Mouse (Mus musculus) layer of hippocampus, postnatal 14 days (tissue): ENCODE measurements at regions not wholly inside any gene's neighbourhood (a gene's known extent, or its start where the extent isn't known, plus 50 kb on each side); places are given as distances from the start of the nearest gene placed in this dataset.

Experiments used
- DNase-seq, 2 experiments: peaks; one replicate each; pipeline ENCODE4 v3.0.0; 2021 to 2022; ENCODE audit warnings: low spot score in 2 of 2, mixed read lengths in 1 of 2

DNA sequence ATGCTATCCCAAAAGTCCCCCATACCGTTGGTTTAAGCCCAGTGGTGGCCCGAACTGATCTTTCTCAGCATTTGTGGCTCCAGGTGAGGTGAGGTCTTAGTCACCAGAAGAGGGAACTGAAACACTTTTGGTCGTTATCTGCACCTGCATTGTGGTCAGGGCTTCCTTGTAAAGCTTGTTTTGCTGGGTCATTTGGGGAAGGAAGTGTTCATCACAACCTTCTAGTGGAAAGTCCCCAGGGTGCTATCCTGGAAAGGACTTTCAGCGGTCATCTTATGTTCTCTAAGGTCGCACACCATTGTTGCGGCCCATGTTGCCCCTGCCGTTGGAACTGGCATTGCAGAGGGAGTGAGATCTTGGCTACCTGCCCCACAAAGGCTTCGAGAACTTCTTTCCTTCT is 651.5 kb upstream of the Pcdh9 start:
- DNase-seq = no peak

DNA sequence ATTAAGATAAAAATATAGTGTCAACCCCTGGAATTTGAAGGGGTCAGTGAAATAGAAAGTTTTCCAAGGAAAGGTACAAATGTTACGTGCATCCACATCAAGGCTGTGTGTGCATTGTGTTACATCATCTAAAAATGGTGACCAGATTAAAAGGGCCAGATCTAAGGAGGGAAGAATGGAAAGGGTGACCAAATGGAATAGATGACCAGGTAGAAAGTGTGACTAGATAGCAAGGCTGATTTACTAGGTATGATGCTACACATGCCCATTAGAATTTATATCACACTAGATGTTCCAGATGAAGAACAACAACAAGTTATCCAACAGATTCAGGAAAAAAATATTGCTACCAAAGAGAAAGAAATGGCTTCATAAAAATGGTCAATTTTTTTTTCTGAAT is 635.2 kb upstream of the Pcdh9 start:
- no peak for DNase-seq

DNA sequence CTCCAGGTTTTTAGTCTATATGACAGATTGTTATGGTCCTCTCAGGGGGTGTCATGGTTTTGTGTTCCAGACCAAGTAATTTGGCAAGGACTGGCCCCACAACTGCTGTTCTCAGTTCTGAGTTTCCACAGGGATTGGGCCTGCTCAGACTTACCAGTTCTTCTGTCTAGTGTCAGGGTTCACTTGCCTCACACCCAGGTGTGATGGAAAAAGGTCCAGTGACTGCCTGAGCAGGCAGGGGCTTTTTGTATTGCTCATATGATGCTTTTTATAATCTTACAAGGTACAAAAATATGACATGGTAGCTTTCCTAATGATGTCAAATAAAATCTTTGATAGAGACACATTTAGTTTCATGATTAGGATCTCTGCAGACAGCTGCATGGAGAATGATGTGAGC is 634.8 kb upstream of the Pcdh9 start:
- DNase-seq = no peak

DNA sequence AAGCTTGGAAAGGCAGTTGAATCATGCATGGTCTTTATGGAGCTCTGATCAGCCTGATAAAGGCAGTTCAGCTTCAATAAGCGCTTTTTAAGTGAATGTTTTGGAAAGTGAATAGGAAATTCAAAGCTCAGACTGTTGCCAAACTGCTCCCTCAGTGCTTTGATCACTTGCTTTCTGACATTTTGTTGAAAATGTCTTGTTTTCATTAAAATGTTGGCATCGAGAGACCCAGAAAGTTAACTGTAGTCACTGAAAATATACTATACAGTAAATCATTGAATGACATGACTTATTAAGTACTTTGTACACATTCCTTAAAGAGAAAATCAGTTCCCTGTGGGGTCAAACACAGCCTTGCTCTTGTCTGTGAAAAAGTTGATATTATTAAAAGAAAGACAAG is 631.5 kb upstream of the Pcdh9 start:
- DNase-seq = no peak

DNA sequence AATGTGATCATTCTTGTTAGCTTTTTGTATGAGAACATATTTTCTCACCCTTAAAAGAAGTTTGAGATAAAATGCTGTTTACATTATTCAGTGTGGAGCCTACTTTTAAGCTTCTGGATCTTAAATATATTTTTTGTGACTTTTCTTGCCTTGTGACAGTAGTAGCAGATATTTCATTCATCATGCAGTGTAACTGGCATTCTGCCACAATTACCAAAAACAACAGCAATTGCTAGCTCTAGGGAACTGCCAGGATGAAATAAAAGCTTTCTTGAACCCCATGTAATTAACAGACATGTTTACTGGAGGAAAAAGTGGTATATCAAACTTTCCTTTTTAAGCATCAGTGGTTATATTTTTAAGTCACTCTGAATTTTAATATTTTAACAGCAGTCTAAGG is 600.9 kb upstream of the Pcdh9 start:
- DNase-seq = peak in 1 of 2 experiments; percentile 4

DNA sequence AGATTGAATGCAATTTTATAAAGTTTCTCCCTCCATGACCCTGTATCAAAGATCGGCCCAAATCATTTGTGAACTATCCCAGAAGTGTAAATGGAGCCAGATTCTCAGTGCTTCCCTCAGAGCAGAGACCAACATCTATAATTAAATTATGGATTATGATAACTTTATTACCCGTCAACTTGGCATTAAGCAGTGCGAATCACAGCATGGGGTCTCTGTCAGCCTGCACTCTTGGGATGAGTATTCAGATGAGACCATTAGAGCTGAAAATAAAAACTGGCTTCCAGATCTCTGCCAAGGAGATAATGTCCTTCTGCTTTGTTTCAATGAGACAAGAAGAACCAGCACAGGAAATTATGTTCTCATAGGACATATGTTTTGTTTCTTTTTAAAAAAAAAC is 585.4 kb upstream of the Pcdh9 start:
- peak in 1 of 2 experiments; percentile 7 for DNase-seq

DNA sequence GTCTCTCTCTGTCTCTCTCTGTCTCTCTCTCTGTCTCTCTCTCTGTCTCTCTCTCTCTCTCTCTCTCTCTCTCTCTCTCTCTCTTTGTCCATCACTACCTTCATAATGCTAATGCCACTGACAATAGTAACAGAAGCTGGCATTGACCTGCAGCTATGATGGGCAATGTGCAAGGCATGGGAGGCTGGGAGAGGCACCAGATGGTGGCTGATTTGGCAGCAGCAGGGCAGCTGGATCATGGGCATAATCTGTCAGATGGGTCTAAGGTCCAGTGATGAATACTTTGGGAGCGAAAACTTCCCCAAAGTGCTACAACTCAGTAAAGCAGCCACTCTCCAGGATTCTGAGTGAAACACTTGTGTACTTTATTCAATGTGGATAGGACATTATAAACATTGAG is 582.7 kb upstream of the Pcdh9 start:
- DNase-seq = no peak

DNA sequence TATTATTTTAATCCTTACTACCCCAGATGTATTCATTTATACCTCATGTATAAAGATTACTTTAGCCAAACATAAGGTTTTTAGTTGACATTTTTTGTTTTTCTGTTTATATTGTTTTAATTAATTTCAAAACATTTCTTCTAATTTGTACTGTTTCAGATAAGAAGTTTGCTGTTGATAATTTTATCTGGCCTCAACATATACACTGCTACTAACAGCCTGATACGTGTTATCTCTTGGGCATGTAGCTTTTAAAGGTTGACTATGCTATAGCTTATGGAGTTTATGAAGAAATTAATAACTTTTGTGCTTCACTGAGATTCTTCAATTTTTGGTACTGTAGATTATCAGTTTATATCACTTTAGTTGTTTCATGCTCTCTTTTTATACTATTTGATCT is 555.5 kb upstream of the Pcdh9 start:
- no peak for DNase-seq

DNA sequence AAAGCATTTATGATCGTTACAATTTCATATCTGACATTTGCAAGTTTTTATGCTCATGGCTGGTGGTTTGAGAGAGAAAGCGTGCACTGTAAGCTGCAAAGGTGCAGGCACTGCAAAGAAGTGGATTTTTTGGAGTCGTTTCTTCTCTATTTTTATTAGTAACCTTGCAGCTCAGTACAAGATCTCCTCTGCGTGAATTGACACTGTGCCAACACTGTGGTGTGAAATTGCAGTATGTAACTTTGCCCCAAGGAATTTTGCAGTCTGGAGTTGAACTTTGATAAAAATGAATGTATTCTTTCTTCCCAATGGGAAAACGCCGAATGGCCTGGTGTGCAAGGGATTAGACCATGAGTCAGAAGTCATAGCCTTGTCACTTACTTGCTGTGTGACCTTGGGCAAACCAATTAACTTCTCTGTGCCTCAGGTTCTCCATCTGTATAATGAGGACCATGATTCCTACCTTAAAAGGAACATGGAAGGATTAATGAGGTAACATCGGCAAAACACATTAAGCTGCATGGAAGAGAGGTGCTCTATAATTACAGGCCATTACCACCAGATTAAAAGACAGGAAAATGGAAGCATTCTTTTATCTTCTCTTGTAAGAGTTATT is 543.0 kb upstream of the Pcdh9 start:
- no peak for DNase-seq

DNA sequence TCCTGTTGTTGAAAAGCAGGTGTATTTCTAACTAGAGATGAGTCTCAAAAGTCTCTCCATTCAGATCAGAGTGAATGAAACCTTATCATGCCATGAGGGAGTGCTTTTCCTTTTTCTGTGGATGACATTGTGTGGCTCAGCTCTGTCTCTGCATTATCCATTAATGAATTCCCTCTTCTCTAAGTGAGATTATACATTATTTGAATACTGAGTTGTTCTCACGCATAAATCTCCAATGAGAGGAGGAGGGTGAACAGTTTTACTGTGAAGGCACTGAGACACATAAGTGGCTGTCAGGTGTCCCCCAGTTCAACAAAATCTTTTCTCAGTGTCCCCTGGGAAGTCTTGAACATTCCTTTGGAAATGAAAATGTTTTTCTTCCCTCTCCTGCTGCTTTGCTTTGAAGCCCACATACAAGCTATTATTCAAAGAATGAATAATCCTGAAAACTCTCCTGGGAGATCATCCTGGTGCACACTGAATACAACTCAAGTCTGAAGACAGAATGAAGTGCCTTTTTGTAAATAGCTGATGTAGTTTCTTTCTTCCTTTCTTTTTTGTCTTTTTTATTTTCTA is 537.2 kb upstream of the Pcdh9 start:
- DNase-seq = no peak
